Mouse (Mus musculus): ENCODE measurements around the gene 1700012B07Rik.
A peak's percentile ranks its signal among the peaks of the same experiment; 100 is the strongest.

The 1700012B07Rik gene

DNA sequence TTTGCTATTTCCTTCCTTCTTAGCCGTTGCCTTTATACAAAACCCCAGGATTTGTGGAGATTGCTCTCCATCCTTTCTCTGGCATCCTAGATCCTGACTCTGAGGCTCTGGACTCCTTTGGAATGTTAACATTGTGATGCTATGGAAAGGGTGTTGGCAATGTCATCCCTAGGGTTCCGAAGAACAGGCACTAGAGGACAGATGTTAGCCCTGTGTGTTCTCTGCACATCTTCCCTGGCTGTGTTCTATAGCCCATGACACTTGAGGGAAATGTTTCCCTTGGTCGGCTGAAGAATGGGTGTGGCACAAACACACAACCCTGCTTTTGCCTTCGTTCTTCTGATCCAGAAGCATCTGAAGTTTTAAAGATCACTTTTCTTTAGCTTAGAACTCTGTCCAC, at the start of gene 1700012B07Rik:
Gene 1700012B07Rik (minus strand): TSS at position 101 of the 400 bp plus-strand sequence.
- DNase-seq, result no peak

DNA sequence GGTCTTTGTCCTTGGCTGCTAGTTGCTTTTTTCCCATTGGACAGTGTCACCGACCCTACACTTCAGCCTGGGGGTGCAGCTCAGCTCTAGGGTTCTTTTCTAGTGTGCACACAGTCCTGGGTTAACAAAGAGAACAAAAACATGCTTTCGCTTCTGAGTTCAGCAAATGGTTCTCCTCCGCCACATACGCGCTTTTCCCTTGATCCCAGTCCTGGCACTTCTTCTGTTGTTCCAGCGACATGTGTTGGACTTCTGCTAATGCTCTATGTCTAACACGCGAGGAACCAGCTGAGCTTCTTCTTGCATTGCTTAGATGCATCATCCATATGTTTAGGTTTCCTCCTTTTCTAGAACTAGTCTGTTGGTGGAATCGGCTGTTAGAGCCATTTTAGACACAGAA, 48.9 kb upstream of the 1700012B07Rik start:
- DNase-seq, result no peak

GRCm38 (mm10) chr11:109875834-109876233, 48.0 kb upstream of the 1700012B07Rik start:
- no peak for DNase-seq

- DNase-seq, result no peak
These were observed 47.6 kb upstream of the 1700012B07Rik start for GRCm38 (mm10) chr11:109875525-109875802.

- DNase-seq, result no peak
These were observed 47.0 kb upstream of the 1700012B07Rik start for GRCm38 (mm10) chr11:109874651-109875524.

- no peak for DNase-seq
These were observed 46.2 kb upstream of the 1700012B07Rik start for GRCm38 (mm10) chr11:109873852-109874610.

GRCm38 (mm10) chr11:109873161-109873775, 45.4 kb upstream of the 1700012B07Rik start:
- no peak for DNase-seq

- no peak for DNase-seq
These were observed 44.8 kb upstream of the 1700012B07Rik start for GRCm38 (mm10) chr11:109872674-109873073.

GRCm38 (mm10) chr11:109872056-109872455, 44.2 kb upstream of the 1700012B07Rik start:
- DNase-seq, result no peak

DNA sequence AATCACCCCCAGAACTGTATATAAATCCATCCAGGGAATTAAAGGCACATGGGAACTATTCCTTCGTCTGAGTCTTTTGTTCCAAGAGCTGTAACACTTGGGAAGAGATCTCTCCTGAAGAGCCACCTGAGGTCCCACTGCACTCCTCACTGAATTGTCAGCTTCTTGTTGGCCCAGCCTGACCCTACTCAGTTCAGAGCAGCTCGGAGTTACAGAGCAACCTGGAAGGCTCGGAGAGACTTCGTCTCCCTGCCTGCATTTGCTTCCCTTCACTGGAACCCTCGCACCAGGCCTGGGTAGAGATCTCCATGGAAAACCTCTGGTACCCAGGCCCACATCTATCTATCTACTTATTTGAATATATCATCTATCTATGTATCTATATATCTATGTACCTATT, 40.0 kb upstream of the 1700012B07Rik start:
- no peak for DNase-seq

DNA sequence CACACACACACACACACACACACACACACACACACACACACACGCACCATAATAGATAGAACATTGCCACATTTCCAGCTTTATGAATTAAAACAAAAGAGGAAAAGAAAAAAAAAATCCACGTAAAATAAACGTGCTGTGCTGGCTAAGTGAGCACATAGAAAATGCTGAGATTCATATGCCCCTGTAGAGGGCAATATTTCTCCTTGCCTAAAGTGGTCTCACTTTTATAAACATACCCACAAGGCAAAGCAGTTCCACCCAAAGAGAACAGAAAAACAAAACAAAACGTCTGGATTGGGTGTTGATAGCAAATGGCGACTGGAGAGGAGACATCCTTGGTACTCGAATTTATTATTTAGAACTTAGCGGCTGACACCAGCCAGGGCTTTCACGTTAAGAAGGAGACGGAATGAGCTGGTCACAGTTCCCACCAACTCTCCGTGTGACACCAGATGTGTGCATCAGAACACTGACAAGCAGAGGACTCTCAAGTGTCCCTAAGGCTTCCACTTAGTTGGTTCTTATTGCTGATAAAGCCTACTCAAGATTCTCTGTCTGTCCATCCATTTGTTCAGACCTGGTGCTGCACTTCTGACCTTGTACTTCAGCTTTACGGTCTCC, 38.8 kb upstream of the 1700012B07Rik start:
- DNase-seq, result no peak

DNA sequence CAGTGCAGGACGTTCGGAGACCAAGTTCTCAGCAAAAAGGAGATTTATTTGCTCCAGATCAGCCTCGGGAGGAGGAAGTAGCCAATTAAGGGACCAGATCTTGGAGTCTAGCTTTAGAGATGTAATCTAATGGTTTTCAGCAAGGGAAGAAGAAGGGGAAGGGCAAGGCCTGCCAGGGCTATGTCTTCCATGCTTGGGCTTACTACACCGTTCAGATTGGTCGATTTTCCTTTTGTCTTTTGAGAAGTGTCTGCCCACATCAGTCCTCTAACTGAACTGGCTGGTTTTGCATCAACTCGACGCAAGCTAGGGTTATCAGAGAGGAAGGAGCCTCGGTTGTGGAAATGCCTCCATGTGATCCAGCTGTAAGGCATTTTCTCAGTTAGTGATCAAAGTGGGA, 37.7 kb upstream of the 1700012B07Rik start:
- no peak for DNase-seq

DNA sequence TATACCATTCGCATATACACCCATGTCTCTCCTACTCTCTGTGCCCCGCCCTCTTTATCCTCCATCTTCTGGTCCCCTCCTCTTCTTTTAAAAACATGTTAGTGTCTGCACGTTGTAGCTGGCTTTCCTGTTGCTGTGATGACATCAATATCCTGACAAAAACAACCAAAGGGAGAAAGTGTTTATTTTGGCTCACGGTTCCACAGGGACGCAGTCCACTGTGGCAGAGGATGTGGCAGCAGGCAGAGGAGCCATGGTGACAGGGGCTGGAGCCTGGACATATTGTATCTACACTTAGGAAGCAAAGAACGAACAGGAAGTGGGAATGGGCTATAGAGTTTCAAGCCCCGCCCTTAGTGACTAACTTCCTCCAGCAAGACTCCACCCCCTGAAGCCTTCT, 36.1 kb upstream of the 1700012B07Rik start:
- DNase-seq, result no peak

DNA sequence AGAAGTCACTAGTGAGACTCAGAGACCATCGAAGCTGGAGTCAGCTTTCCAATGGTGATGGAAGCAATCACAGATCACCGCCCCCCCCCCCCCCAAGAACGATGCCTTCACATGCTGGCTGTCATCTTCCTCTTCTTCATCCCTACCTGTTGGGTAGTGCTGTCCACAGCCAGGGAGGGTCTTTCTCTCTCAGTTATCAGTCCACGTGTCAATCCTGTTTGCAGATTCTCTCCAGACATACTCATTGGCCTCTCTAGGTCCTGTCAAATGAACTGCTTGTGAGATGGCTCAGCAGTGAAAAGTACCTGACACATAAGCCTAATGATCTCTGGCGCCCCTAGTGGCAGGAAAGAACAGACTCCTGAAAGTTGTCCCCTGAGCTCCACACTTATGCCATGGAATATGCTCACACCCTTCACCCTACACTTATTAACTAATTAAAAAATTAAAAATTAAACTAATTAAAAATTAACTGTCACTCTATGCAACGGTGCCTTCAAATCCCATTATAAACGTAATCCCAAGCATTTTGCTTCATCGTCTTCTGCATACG, 35.4 kb upstream of the 1700012B07Rik start:
- DNase-seq, result peak; percentile 12

GRCm38 (mm10) chr11:109860508-109860907, 32.7 kb upstream of the 1700012B07Rik start:
- peak; percentile 57 for DNase-seq

DNA sequence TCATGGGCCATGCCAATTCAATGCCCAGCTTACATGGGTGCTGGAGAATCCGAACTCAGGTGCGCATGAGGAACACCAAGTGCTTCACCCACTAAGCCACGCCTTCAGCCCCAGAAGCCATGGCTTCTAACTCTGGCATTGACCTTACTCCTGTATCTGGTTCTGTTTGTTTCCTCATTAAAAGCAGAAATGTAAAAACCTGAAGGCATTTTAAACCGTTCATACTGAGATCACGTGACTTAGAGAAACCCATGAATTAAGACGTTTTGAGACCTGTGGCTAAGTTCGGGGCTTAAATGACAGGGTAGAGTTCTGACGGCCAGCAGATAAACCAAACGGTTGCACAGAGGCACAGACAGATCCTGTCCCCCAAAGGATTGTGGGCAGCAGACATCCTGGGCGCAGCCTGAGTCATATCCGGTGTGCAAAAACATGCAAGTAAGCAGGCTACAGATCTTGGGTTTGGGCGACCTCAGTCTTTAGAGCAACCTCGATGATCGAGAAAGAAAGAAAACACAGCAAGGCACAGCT, 32.2 kb upstream of the 1700012B07Rik start:
- DNase-seq, result no peak

GRCm38 (mm10) chr11:109859441-109859840, 31.6 kb upstream of the 1700012B07Rik start:
- DNase-seq, result no peak

DNA sequence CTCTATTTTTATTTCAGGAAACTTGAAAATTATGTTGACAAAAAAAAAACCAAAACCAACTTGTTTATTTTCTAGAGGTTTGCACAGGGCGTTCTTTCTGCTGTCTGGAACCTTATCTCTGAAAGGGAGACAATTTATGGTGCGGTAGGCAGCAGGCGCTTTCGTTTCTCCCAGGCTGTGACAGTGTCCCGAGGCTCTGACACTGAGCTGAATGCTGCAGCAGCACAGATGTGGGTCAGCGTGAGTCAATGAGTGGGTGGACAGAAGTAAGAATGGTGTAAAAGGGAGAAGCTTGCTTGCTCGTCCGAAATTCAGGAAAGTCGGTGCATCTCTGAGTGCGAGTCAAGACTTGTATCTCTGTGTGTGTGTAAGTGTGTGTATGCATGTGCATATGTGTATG, 29.2 kb upstream of the 1700012B07Rik start:
- no peak for DNase-seq

GRCm38 (mm10) chr11:109854056-109854455, 26.2 kb upstream of the 1700012B07Rik start:
- no peak for DNase-seq

- DNase-seq, result no peak
These were observed 25.6 kb upstream of the 1700012B07Rik start for GRCm38 (mm10) chr11:109853228-109853966.

- no peak for DNase-seq
These were observed 24.1 kb upstream of the 1700012B07Rik start for GRCm38 (mm10) chr11:109851996-109852395.

DNA sequence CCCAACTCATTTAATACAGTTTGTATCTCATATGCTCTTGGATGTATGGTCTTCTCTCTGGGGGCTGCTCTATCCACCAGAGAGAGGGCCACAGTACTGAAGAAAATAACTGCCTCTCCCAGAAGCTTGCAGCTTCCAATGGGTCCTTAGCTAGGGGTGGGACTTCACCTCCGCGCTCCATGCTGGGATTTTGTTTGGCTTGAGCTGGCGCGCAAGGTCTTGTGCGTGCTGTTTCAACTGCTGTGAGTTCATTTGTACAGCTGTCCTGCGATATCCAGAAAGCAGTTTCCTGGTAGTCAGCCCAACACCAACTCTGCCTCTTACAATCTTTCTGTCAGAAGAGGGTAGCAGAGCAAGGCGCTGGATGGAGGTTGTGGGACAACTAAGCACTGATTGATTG, 18.5 kb upstream of the 1700012B07Rik start:
- DNase-seq, result no peak
